19 mouse cellular contexts compared by ENCODE assay signal in genomic region chr8:106644957-106645356, GRCm38 (mm10). TPM values are rescaled to one million over a fixed set of nuclear protein-coding genes. Genes with fewer than 3 reads are reported as not detected.
DNase-seq lines count a peak whose midpoint lies in the region; ATAC-seq and TF ChIP-seq lines count a peak whose summit lies in the region.
"Had no signal": no experiment of that assay in that cellular context is flagged by ENCODE, and none has a peak within 500 bp of the region (broad histone marks: within the 10 kb centered on the region; RNA-seq: fewer than 3 reads in every experiment).

No protein-coding gene starts in this region.

- in situ Hi-C loops in ES-E14 (cut with MboI; ENCODE audit: low sequenced_read_pairs in 2 of 2, unreplicated experiment in 2 of 2) = loop anchor here in 1 of 2 experiments (5.0 kb wide), 1 partner anchor 78 kb away; no protein-coding TSS in a partner anchor

- H3K4me1 ChIP-seq in hindbrain, postnatal 0 days (ENCODE audit: insufficient read depth, low read length) = no peaks in the 10 kb centered on the region
- H3K4me1 ChIP-seq in hindbrain, embryonic 11.5 days (replicated peaks; ENCODE audit: control insufficient read depth, insufficient read depth, low read length) = no peaks in the 10 kb centered on the region
- no peaks in the 10 kb centered on the region for H3K4me1 ChIP-seq in lung, postnatal 0 days (ENCODE audit: insufficient read depth, low read depth, low read length)
- H3K4me1 ChIP-seq in ES-E14 (ENCODE audit: control insufficient read depth in 2 of 2, insufficient read depth in 2 of 2, low read length in 2 of 2, poor library complexity in 1 of 2) = peaks cover 19 to 37% of the 10 kb centered on the region in 2 experiments
- peaks cover 3% of the 10 kb centered on the region; the same call in 1 of the 2 replicates for H3K4me1 ChIP-seq in stomach, embryonic 15.5 days
- H3K4me1 ChIP-seq: forebrain, embryonic 12.5 days; hindbrain, embryonic 15.5 days; midbrain, embryonic 15.5 days; neural tube, embryonic 13.5 days had no signal

- TF ChIP-seq EP300 in lung, postnatal 0 days (IDR thresholded peaks at IDR 0.05) = no peak

- no peak overlapping the region for H3K27ac ChIP-seq in hindbrain, postnatal 0 days
- no peak overlapping the region for H3K27ac ChIP-seq in hindbrain, embryonic 11.5 days (ENCODE audit: low read depth, low read length)
- H3K27ac ChIP-seq in lung, postnatal 0 days (ENCODE audit: low read length) = peak overlapping the region; percentile 47; the same call in 1 of the 2 replicates
- no peak overlapping the region; the same call in 1 of the 2 replicates for H3K27ac ChIP-seq in ES-E14 (ENCODE audit: insufficient read depth, low read depth, low read length, poor library complexity, severe bottlenecking)
- H3K27ac ChIP-seq in stomach, embryonic 15.5 days = peak overlapping the region; percentile 73
- H3K27ac ChIP-seq: forebrain, embryonic 12.5 days; hindbrain, embryonic 15.5 days; macrophage; midbrain, embryonic 15.5 days; neural tube, embryonic 13.5 days had no signal

- no peak for ATAC-seq in hindbrain, postnatal 0 days
- ATAC-seq in hindbrain, embryonic 11.5 days (ENCODE audit: low FRiP score) = no peak
- ATAC-seq in lung, postnatal 0 days = no peak
- ATAC-seq in stomach, embryonic 15.5 days (ENCODE audit: insufficient read depth, low FRiP score, low read depth) = no peak
- ATAC-seq: activated CD4-positive, CD25-positive, alpha-beta regulatory T cell, adult 4 months; midbrain, embryonic 15.5 days had no signal

- H3K4me3 ChIP-seq in hindbrain, postnatal 0 days (ENCODE audit: low read length) = no peak overlapping the region
- no peak overlapping the region for H3K4me3 ChIP-seq in hindbrain, embryonic 11.5 days (ENCODE audit: low read depth, low read length)
- no peak overlapping the region for H3K4me3 ChIP-seq in lung, postnatal 0 days (ENCODE audit: low read depth, low read length)
- H3K4me3 ChIP-seq in ES-E14 (ENCODE audit: insufficient read depth in 1 of 2, low read depth in 1 of 2, low read length in 2 of 2, poor library complexity in 1 of 2, severe bottlenecking in 1 of 2) = no peak overlapping the region
- no peak overlapping the region for H3K4me3 ChIP-seq in stomach, embryonic 15.5 days (replicated peaks)
- H3K4me3 ChIP-seq: embryonic facial prominence, embryonic 13.5 days; forebrain, embryonic 12.5 days; hindbrain, embryonic 15.5 days; midbrain, embryonic 15.5 days; neural tube, embryonic 13.5 days had no signal

- 79% methylated on average over 3 of the region's 3 CpGs for WGBS in hindbrain, postnatal 0 days
- WGBS in hindbrain, embryonic 11.5 days = 79% methylated on average over 3 of the region's 3 CpGs
- WGBS in lung, postnatal 0 days = 50% methylated on average over 3 of the region's 3 CpGs
- WGBS in stomach, embryonic 15.5 days = 63% methylated on average over 3 of the region's 3 CpGs

- no peak overlapping the region for H3K4me2 ChIP-seq in hindbrain, postnatal 0 days (ENCODE audit: low read depth, low read length)
- H3K4me2 ChIP-seq in hindbrain, embryonic 11.5 days (replicated peaks; ENCODE audit: low read depth, low read length) = no peak overlapping the region
- H3K4me2 ChIP-seq in lung, postnatal 0 days (replicated peaks; ENCODE audit: low read depth, low read length) = no peak overlapping the region
- H3K4me2 ChIP-seq in stomach, embryonic 15.5 days = no peak overlapping the region
- H3K4me2 ChIP-seq: embryonic facial prominence, embryonic 13.5 days; forebrain, embryonic 12.5 days; hindbrain, embryonic 15.5 days; midbrain, embryonic 15.5 days; neural tube, embryonic 13.5 days had no signal

- peak; percentile 26; the same call in 1 of the 2 replicates for TF ChIP-seq CTCF in hindbrain, postnatal 0 days (IDR thresholded peaks at IDR 0.05; ENCODE audit: low read depth)
- peak; percentile 39 for TF ChIP-seq CTCF in lung, postnatal 0 days (IDR thresholded peaks at IDR 0.05)

- no peaks in the 10 kb centered on the region for H3K36me3 ChIP-seq in hindbrain, postnatal 0 days (ENCODE audit: insufficient read depth, low read length)
- no peaks in the 10 kb centered on the region for H3K36me3 ChIP-seq in hindbrain, embryonic 11.5 days (ENCODE audit: control insufficient read depth, insufficient read depth, low read length)
- no peaks in the 10 kb centered on the region for H3K36me3 ChIP-seq in lung, postnatal 0 days (ENCODE audit: insufficient read depth, low read length)
- peaks cover 16% of the 10 kb centered on the region for H3K36me3 ChIP-seq in ES-E14 (ENCODE audit: control insufficient read depth, insufficient read depth, low read length, poor library complexity, severe bottlenecking)
- H3K36me3 ChIP-seq in stomach, embryonic 15.5 days = no peaks in the 10 kb centered on the region
- H3K36me3 ChIP-seq: embryonic facial prominence, embryonic 13.5 days; forebrain, embryonic 12.5 days; hindbrain, embryonic 15.5 days; midbrain, embryonic 15.5 days; neural tube, embryonic 13.5 days had no signal

- DNase-seq in hindbrain, postnatal 0 days (ENCODE audit: low spot score) = no peak
- no peak for DNase-seq in hindbrain, embryonic 11.5 days (ENCODE audit: low spot score)
- DNase-seq in lung, postnatal 0 days (ENCODE audit: low spot score) = no peak
- DNase-seq in lung, adult 18-20 months = no peak
- no peak for DNase-seq in ES-E14 (ENCODE audit: low read depth, low spot score)
- DNase-seq in layer of hippocampus, postnatal 10 days (ENCODE audit: low spot score in 2 of 2) = no peak
- no peak for DNase-seq in urinary bladder, postnatal 4 days (ENCODE audit: low spot score in 2 of 2)
- DNase-seq: cerebellum, postnatal 36 days; heart, adult 18-20 months; heart, postnatal 10 days; kidney, postnatal 36 days had no signal

- H3K9ac ChIP-seq in hindbrain, postnatal 0 days (replicated peaks; ENCODE audit: low read length) = no peak overlapping the region
- H3K9ac ChIP-seq in hindbrain, embryonic 11.5 days (ENCODE audit: low read depth, low read length) = no peak overlapping the region
- H3K9ac ChIP-seq in lung, postnatal 0 days (replicated peaks; ENCODE audit: low read depth) = no peak overlapping the region
- no peak overlapping the region for H3K9ac ChIP-seq in ES-E14 (ENCODE audit: insufficient read depth, low read depth, low read length, poor library complexity, severe bottlenecking)
- H3K9ac ChIP-seq in stomach, embryonic 15.5 days = no peak overlapping the region
- H3K9ac ChIP-seq: embryonic facial prominence, embryonic 13.5 days; forebrain, embryonic 12.5 days; hindbrain, embryonic 15.5 days; midbrain, embryonic 15.5 days; neural tube, embryonic 13.5 days had no signal

- H3K27me3 ChIP-seq in hindbrain, postnatal 0 days (ENCODE audit: insufficient read depth, low read length) = no peaks in the 10 kb centered on the region
- no peaks in the 10 kb centered on the region for H3K27me3 ChIP-seq in hindbrain, embryonic 11.5 days (ENCODE audit: control insufficient read depth, insufficient read depth, low read length)
- no peaks in the 10 kb centered on the region for H3K27me3 ChIP-seq in lung, postnatal 0 days (replicated peaks; ENCODE audit: insufficient read depth, low read length)
- no peaks in the 10 kb centered on the region for H3K27me3 ChIP-seq in stomach, embryonic 15.5 days (replicated peaks)
- H3K27me3 ChIP-seq: embryonic facial prominence, embryonic 13.5 days; forebrain, embryonic 12.5 days; hindbrain, embryonic 15.5 days; midbrain, embryonic 15.5 days; neural tube, embryonic 13.5 days had no signal

- no peaks in the 10 kb centered on the region for H3K9me3 ChIP-seq in hindbrain, postnatal 0 days (ENCODE audit: low read length)
- H3K9me3 ChIP-seq in hindbrain, embryonic 11.5 days (ENCODE audit: control insufficient read depth, low read length) = no peaks in the 10 kb centered on the region
- no peaks in the 10 kb centered on the region for H3K9me3 ChIP-seq in lung, postnatal 0 days (ENCODE audit: low read length)
- H3K9me3 ChIP-seq in ES-E14 (ENCODE audit: control insufficient read depth, insufficient read depth, low read depth, low read length) = no peaks in the 10 kb centered on the region
- H3K9me3 ChIP-seq in stomach, embryonic 15.5 days = no peaks in the 10 kb centered on the region
- H3K9me3 ChIP-seq: embryonic facial prominence, embryonic 13.5 days; forebrain, embryonic 12.5 days; hindbrain, embryonic 15.5 days; midbrain, embryonic 15.5 days; neural tube, embryonic 13.5 days had no signal

TF ChIP-seq in ES-E14, 5 proteins besides CTCF, POLR2A, EP300 and RAD21:
- TF ChIP-seq CHD2 (IDR thresholded peaks at IDR 0.05; ENCODE audit: low read depth, low read length) = no peak
- TF ChIP-seq ZC3H11A (IDR thresholded peaks at IDR 0.05; ENCODE audit: borderline replicate concordance, low read depth, low read length) = 0 out of 2 replicates have a peak, but pooled peaks have one; percentile 24
- no peak for TF ChIP-seq MAFK (IDR thresholded peaks at IDR 0.05; ENCODE audit: insufficient read depth, low read depth, low read length)

RNA-seq across cellular contexts. Expression of gene Tango6, which starts 37.9 kb away (rescaled TPM):
- total RNA-seq in hindbrain, postnatal 0 days (2014; rRNA removed) = 6.6 and 7.1 TPM in 2 replicates
- polyA plus RNA-seq in hindbrain, postnatal 0 days (2015; fragmentation: Nextera tagmentation; extraction: Ambion mirVana) = 4.0 and 4.6 TPM in 2 replicates
- 6.2 and 7.2 TPM in 2 replicates for polyA plus RNA-seq in hindbrain, embryonic 11.5 days (2014; fragmentation: Nextera tagmentation; extraction: Ambion mirVana)
- 3.5 and 3.7 TPM in 2 replicates for polyA plus RNA-seq in lung, postnatal 0 days (2015; fragmentation: Nextera tagmentation; extraction: Ambion mirVana)
- 13.6 and 16.5 TPM in 2 replicates for total RNA-seq in ES-E14 (2012; rRNA removed)
- polyA plus RNA-seq in stomach, embryonic 15.5 days (2015; fragmentation: Nextera tagmentation; extraction: Ambion mirVana) = 7.8 and 9.5 TPM in 2 replicates
- total RNA-seq in layer of hippocampus, postnatal 10 days (2021) = 1 to 10 TPM; 7.5 to 8.1 TPM

RNA-seq across cellular contexts. Expression of gene Cdh1, which starts 41.8 kb away (rescaled TPM):
- total RNA-seq in hindbrain, postnatal 0 days (2014; rRNA removed) = 5.6 and 6.7 TPM in 2 replicates
- 6.6 and 6.7 TPM in 2 replicates for polyA plus RNA-seq in hindbrain, postnatal 0 days (2015; fragmentation: Nextera tagmentation; extraction: Ambion mirVana)
- polyA plus RNA-seq in hindbrain, embryonic 11.5 days (2014; fragmentation: Nextera tagmentation; extraction: Ambion mirVana) = 6.0 and 6.7 TPM in 2 replicates
- polyA plus RNA-seq in lung, postnatal 0 days (2015; fragmentation: Nextera tagmentation; extraction: Ambion mirVana) = 88.2 and 106 TPM in 2 replicates
- total RNA-seq in ES-E14 (2012; rRNA removed) = 254 and 424 TPM in 2 replicates
- polyA plus RNA-seq in stomach, embryonic 15.5 days (2015; fragmentation: Nextera tagmentation; extraction: Ambion mirVana) = 163 and 189 TPM in 2 replicates
- 1 to 10 TPM in 1 of 2 experiments, under 1 TPM in 1; 0.46 to 1.7 TPM for total RNA-seq in layer of hippocampus, postnatal 10 days (2021)

Comparison
In these comparisons a context has a peak if more than half of its experiments do, and no peak if none do; other contexts are left out.
1. H3K27ac ChIP-seq: peak in lung, postnatal 0 days (single experiment) and stomach, embryonic 15.5 days (single experiment); none in hindbrain, postnatal 0 days (single experiment), hindbrain, embryonic 11.5 days (single experiment) and ES-E14 (single experiment).
2. RNA of gene Cdh1, which starts 41.8 kb away (polyA plus RNA-seq): 163 to 189 TPM in stomach, embryonic 15.5 days and 88.2 to 106 TPM in lung, postnatal 0 days; 6.0 to 6.7 TPM in hindbrain, embryonic 11.5 days and 6.6 to 6.7 TPM in hindbrain, postnatal 0 days; every median in the first group is over 10 times any median in the second.